In genomic region chr11:87659216-87659615, GRCm38 (mm10) we compare ENCODE assay signal across 24 mouse cellular contexts. TPM values are rescaled to one million over a fixed set of nuclear protein-coding genes. Genes with fewer than 3 reads are reported as not detected.
DNase-seq lines count a peak whose midpoint lies in the region; ATAC-seq and TF ChIP-seq lines count a peak whose summit lies in the region.
"Had no signal": no experiment of that assay in that cellular context is flagged by ENCODE, and none has a peak within 500 bp of the region (broad histone marks: within the 10 kb centered on the region; RNA-seq: fewer than 3 reads in every experiment).

No protein-coding gene starts in this region.

- no peak overlapping the region for H3K27ac ChIP-seq in lung, embryonic 14.5 days (ENCODE audit: low read depth)
- H3K27ac ChIP-seq: embryonic facial prominence, embryonic 10.5 days; embryonic facial prominence, embryonic 12.5 days; forebrain, embryonic 13.5 days; forebrain, embryonic 15.5 days had no signal

- H3K27me3 ChIP-seq in lung, embryonic 14.5 days (ENCODE audit: insufficient read depth, low read length), result no peaks in the 10 kb centered on the region
- H3K27me3 ChIP-seq: CH12.LX, Patski had no signal

- no peak for TF ChIP-seq CTCF in lung, embryonic 14.5 days (IDR thresholded peaks at IDR 0.05; ENCODE audit: low read depth)

- H3K4me1 ChIP-seq in lung, embryonic 14.5 days (ENCODE audit: insufficient read depth), result no peaks in the 10 kb centered on the region
- H3K4me1 ChIP-seq: embryonic facial prominence, embryonic 12.5 days had no signal

- H3K4me3 ChIP-seq in lung, embryonic 14.5 days (ENCODE audit: low read depth, low read length), result no peak overlapping the region
- H3K4me3 ChIP-seq: embryonic facial prominence, embryonic 10.5 days; embryonic facial prominence, embryonic 12.5 days; forebrain, embryonic 13.5 days; forebrain, embryonic 15.5 days had no signal

- no peaks in the 10 kb centered on the region for H3K36me3 ChIP-seq in lung, embryonic 14.5 days (ENCODE audit: insufficient read depth)
- H3K36me3 ChIP-seq: embryonic facial prominence, embryonic 10.5 days; embryonic facial prominence, embryonic 12.5 days; forebrain, embryonic 15.5 days; G1E had no signal

- peak; percentile 21 for DNase-seq in lung, embryonic 14.5 days
- DNase-seq in lung, postnatal 14 days, result no peak
- DNase-seq in lung, postnatal 10 days, result peak; percentile 18
- peak; percentile 58 for DNase-seq in lung, postnatal 36 days
- no peak for DNase-seq in cerebellum, postnatal 36 days
- DNase-seq in urinary bladder, adult 18-20 months (ENCODE audit: low spot score in 2 of 2), result no peak
- DNase-seq: adrenal gland, adult 8-10 months; adrenal gland, postnatal 14 days; adrenal gland, postnatal 36 days; B cell, adult 2 months; cerebellum, adult 11-12 months; cerebellum, adult 8-10 months; cerebellum, adult 9-11 months; cerebellum, postnatal 14 days; forebrain, postnatal 0 days had no signal

- no peak overlapping the region for H3K4me2 ChIP-seq in lung, embryonic 14.5 days
- H3K4me2 ChIP-seq: embryonic facial prominence, embryonic 12.5 days; forebrain, embryonic 13.5 days; forebrain, embryonic 15.5 days had no signal

- H3K9ac ChIP-seq in lung, embryonic 14.5 days, result no peak overlapping the region
- H3K9ac ChIP-seq: embryonic facial prominence, embryonic 12.5 days; forebrain, embryonic 13.5 days; forebrain, embryonic 15.5 days; forebrain, postnatal 0 days had no signal

- ATAC-seq in lung, embryonic 14.5 days (ENCODE audit: insufficient read depth), result no peak
- ATAC-seq: activated CD4-positive, CD25-positive, alpha-beta regulatory T cell, adult 4 months; CD4-positive, CD25-positive, alpha-beta regulatory T cell, adult 4 months; forebrain, embryonic 13.5 days; forebrain, embryonic 15.5 days; forebrain, postnatal 0 days; Patski had no signal

- WGBS in lung, embryonic 14.5 days, result 47% methylated on average over 7 of the region's 7 CpGs

- H3K9me3 ChIP-seq in lung, embryonic 14.5 days (ENCODE audit: low read depth, low read length), result no peaks in the 10 kb centered on the region
- H3K9me3 ChIP-seq: embryonic facial prominence, embryonic 10.5 days; embryonic facial prominence, embryonic 12.5 days; forebrain, embryonic 13.5 days; forebrain, embryonic 15.5 days; G1E had no signal

RNA-seq across cellular contexts. Expression of gene Rnf43, which starts 3.3 kb away (rescaled TPM):
- 18.0 and 21.5 TPM in 2 replicates for polyA plus RNA-seq in lung, embryonic 14.5 days (2014; fragmentation: Nextera tagmentation; extraction: Ambion mirVana)

RNA-seq across cellular contexts. Expression of gene Hsf5, which starts 42.3 kb away (rescaled TPM):
- 0.38 and 0.41 TPM in 2 replicates for polyA plus RNA-seq in lung, embryonic 14.5 days (2014; fragmentation: Nextera tagmentation; extraction: Ambion mirVana)
- polyA plus RNA-seq: G1E had no signal

Comparison
In these comparisons a context has a peak if more than half of its experiments do, and no peak if none do; other contexts are left out.
1. DNase-seq: peak in lung, embryonic 14.5 days (single experiment), lung, postnatal 10 days (single experiment) and lung, postnatal 36 days (single experiment); none in lung, postnatal 14 days (single experiment), cerebellum, postnatal 36 days (0 of 2) and urinary bladder, adult 18-20 months (0 of 2).